Mouse (Mus musculus): Measurements from ENCODE around the gene Zzef1. TPM values are rescaled to one million over a fixed set of nuclear protein-coding genes. Genes with fewer than 3 reads are reported as not detected.

Gene Zzef1
- total RNA-seq, 1 experiment from 2014 or later, result 44.1 TPM

- no peak for DNase-seq
Observed at GRCm38 (mm10) chr11:72957318-72957717, 161.3 kb downstream of the Zzef1 start.

GRCm38 (mm10) chr11:72959924-72960679 is 164.1 kb downstream of the Zzef1 start:
- no peak for DNase-seq

DNA sequence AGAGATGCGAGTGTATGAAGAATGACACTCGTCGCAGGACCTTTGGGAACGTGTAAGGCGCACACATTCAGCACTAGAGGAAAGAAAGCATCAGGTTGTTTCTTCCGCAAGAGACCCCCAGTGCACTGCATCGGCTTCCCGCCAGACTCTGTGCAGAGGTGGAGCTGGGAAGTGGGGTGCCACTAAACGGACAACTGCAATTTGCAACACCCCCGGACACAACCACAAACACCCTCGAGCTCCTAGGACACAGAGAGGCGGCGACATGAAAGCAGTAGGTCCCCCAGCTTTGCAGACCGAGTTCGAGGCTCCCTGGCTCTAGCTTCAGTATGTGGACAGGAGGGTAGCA is 164.7 kb downstream of the Zzef1 start:
- no peak for DNase-seq

DNA sequence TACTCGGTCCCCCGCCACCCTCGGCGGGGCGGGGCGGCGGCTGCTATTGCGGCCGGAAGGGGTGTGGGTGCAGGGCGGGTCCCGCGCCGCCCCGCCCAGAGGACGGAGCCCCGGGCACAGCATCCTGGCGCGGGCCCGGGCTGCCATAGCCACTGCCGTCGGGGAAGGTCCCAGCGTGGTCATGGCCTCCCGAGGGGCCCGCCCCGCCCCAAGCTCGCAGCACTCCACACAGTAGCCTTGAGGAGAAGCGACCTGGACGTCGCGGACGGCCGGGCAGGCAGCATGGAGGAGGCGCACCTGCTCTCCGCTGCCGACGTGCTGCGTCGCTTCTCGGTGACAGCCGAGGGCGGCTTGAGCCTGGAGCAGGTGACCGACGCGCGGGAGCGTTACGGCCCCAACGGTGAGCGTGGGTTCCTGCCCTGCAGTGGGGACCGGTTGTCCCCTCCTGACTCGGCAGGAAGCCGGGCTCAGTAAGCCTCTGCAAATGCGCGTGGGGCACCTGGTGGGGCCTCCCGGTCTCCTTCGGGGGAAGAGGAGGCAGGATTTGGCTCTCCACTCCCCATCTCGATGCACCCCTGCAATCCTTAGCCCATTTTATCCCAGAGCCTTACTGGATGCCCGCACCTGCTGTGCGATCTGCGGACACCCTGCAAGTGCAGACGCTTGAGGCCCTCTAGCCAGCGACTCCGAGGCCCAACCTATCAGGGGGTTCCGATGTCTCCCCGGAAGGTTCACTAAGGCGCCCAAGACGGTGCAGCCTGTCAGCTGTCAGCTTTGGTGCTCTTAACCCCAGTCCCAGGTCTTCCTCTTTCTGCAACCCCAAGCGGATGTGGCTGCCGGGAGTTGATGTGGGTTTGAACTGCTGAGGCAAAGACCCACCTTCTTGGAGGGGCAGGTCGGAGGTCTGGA is 165.3 kb downstream of the Zzef1 start, which contains the start of gene Atp2a3:
Gene Atp2a3 (plus strand): TSS at position 98 of the 909 bp plus-strand sequence.
- peak; percentile 29 for DNase-seq

- DNase-seq, result no peak
Observed at GRCm38 (mm10) chr11:72962378-72962777, 166.4 kb downstream of the Zzef1 start.

DNA sequence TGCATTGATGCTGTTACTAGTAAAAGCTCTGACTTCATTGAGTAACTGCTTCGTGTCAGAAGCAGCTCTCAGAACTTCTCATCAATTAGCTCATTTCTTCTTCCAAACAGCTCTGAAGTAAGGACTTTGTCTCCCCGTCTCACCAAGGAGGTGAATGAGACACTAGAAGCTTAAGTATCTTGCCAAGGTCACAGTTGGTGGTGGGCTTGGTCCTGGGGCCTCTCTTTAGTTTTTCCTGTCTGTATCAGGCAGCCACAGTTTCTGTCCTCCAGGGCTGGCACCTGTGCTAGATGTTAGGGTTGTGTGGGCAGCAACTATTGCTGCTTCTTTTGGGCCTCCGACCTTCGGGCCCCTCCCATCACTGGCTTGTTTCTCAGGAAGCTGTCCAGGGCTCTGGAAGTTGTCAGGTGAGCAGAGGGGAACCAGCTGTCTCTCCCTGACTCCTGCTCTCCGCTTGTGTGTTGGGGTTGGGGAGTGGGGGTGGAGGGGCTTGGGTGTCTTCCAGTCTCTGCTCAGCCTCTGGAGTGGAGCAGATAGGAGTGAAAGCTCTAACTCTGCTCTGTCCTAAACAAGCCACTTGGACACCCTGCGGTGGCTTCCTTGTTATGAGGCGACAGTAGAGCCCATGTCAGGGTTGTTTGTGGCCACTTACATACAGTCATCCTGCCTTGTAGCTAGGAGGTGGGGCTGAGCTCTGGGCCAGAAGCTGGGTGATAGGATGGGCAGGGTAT is 167.2 kb downstream of the Zzef1 start:
- no peak for DNase-seq

DNA sequence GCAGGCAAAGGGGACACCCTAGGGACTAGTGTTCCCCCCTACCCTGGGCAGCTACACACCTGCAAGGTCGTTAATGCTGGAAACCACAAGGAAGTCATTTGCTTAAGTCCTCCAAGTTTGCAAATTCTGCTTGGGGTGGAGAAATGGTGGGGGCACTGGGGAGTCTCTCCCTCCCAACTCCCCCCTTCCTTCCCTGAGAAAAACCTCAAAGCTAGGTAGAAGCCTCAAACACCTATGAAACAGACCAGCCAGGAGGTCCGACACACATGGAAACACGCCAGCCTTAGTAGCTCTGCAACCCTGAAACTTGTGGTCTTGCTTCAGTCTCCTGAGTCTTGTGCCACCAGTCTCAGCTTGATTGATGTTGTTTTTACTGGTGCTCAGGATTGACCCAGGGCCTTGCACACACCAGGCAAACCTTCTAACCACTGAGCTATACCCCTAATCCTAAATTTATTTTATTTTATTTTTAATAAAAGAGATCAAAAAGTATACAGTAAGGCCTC is 167.8 kb downstream of the Zzef1 start:
- no peak for DNase-seq

DNA sequence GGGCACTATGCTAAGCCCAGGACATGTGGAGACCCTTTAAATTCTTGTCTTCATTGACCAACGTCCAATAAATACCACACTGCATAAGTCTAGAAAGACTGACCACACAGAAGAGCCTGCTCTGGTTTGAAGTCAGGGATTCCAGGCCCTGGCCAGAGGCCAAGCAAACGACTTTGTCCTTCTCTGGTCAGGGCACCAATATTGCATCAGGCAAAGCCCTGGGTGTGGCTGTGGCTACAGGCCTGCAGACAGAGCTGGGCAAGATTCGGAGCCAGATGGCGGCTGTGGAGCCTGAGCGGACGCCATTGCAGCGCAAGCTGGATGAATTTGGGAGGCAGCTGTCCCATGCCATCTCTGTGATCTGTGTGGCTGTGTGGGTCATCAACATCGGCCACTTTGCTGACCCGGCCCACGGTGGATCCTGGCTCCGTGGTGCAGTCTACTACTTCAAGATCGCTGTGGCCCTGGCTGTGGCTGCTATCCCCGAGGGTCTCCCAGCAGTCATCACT is 179.0 kb downstream of the Zzef1 start:
- peak; percentile 24 for DNase-seq

Small RNA genes within 50 kb of the gene (microRNA-seq; reads per million reads assigned to microRNA genes)
- 0 reads per million in 2 experiments for gene Gm44467

Other genes starting within 250 kb of the Zzef1 start
- 0.24 TPM in 1 of 2 replicates, not detected in the other for gene Spns3, start 245.7 kb upstream of the Zzef1 start, total RNA-seq (2021)
- 47.8 and 49.2 TPM in 2 replicates for gene Ube2g1, start 188.9 kb upstream of the Zzef1 start, total RNA-seq (2021)
- gene Ankfy1, start 106.2 kb upstream of the Zzef1 start, total RNA-seq (2021), result 42.1 and 49.1 TPM in 2 replicates
- 21.1 and 23.0 TPM in 2 replicates for gene Cyb5d2, start 84 bp upstream of the Zzef1 start, total RNA-seq (2021)
- 5.4 and 6.3 TPM in 2 replicates for gene Atp2a3, start 164.9 kb downstream of the Zzef1 start, total RNA-seq (2021)
- gene P2rx1, start 202.9 kb downstream of the Zzef1 start, total RNA-seq (2021), result 0.15 TPM in 1 of 2 replicates, not detected in the other
- 2.6 and 3.1 TPM in 2 replicates for gene Camkk1, start 222.8 kb downstream of the Zzef1 start, total RNA-seq (2021)